Mouse (Mus musculus) G1E-ER4 (cell line): ENCODE data around the gene B4galt1. TPM values are rescaled to one million over a fixed set of nuclear protein-coding genes. Genes with fewer than 3 reads are reported as not detected.

Experiments
- GATA1 ChIP-seq: IDR thresholded peaks from one replicate; pipeline ENCODE4 v1.8.0; 2012; ENCODE audit warnings: low read length, inconsistent platforms
- polyA plus RNA-seq: library from polyadenylated mRNA; stranded (reverse); fragments of >175 nt; gene quantifications from 2 replicates; pipeline ENCODE4 v1.2.3, GENCODE M21; 2012

B4galt1 gene
- polyA plus RNA-seq, 1 experiment = 29.9 TPM

- TF ChIP-seq GATA1 = no peak
Measured at GRCm38 (mm10) chr4:40834872-40835271, 18.9 kb downstream of the B4galt1 start.

GRCm38 (mm10) chr4:40834232-40834786 is 19.5 kb downstream of the B4galt1 start:
- TF ChIP-seq GATA1 = no peak

GRCm38 (mm10) chr4:40833381-40834231 is 20.2 kb downstream of the B4galt1 start:
- no peak for TF ChIP-seq GATA1

GRCm38 (mm10) chr4:40830530-40830929 is 23.3 kb downstream of the B4galt1 start:
- no peak for TF ChIP-seq GATA1

GRCm38 (mm10) chr4:40829654-40830400 is 24.0 kb downstream of the B4galt1 start:
- TF ChIP-seq GATA1 = no peak

GRCm38 (mm10) chr4:40828910-40829309 is 24.9 kb downstream of the B4galt1 start:
- TF ChIP-seq GATA1 = no peak

GRCm38 (mm10) chr4:40827926-40828325 is 25.9 kb downstream of the B4galt1 start:
- TF ChIP-seq GATA1 = no peak

- TF ChIP-seq GATA1 = no peak
Measured at GRCm38 (mm10) chr4:40826810-40827209, 27.0 kb downstream of the B4galt1 start.

- no peak for TF ChIP-seq GATA1
Measured at GRCm38 (mm10) chr4:40825981-40826380, 27.8 kb downstream of the B4galt1 start.

GRCm38 (mm10) chr4:40825146-40825545 is 28.7 kb downstream of the B4galt1 start:
- TF ChIP-seq GATA1 = no peak

- TF ChIP-seq GATA1 = no peak
Measured at GRCm38 (mm10) chr4:40824505-40824904, 29.3 kb downstream of the B4galt1 start.

- TF ChIP-seq GATA1 = no peak
Measured at GRCm38 (mm10) chr4:40823664-40824063, 30.1 kb downstream of the B4galt1 start.

- TF ChIP-seq GATA1 = no peak
Measured at GRCm38 (mm10) chr4:40823151-40823550, 30.7 kb downstream of the B4galt1 start.

- no peak for TF ChIP-seq GATA1
Measured at GRCm38 (mm10) chr4:40821303-40822023, 32.3 kb downstream of the B4galt1 start.

- no peak for TF ChIP-seq GATA1
Measured at GRCm38 (mm10) chr4:40820903-40821302, 32.9 kb downstream of the B4galt1 start.

GRCm38 (mm10) chr4:40820024-40820423 is 33.8 kb downstream of the B4galt1 start:
- no peak for TF ChIP-seq GATA1
